Mouse (Mus musculus) cerebellum, adult 11 months (tissue): ENCODE measurements around the gene Unc45b.

Experiments
- DNase-seq: peaks from one replicate; pipeline ENCODE4 v3.0.0; 2022

Gene Unc45b

GRCm38 (mm10) chr11:82910250-82910649 lies at the start of gene Unc45b:
Gene Unc45b (plus strand): TSS chr11:82910550.
- no peak for DNase-seq

GRCm38 (mm10) chr11:82860759-82861158 lies 49.6 kb upstream of the Unc45b start:
- DNase-seq, result no peak

- no peak for DNase-seq
These were observed 48.8 kb upstream of the Unc45b start for GRCm38 (mm10) chr11:82861558-82861957.

GRCm38 (mm10) chr11:82862638-82863037 lies 47.7 kb upstream of the Unc45b start:
- DNase-seq, result no peak

GRCm38 (mm10) chr11:82863059-82863458 lies 47.3 kb upstream of the Unc45b start:
- no peak for DNase-seq

GRCm38 (mm10) chr11:82863488-82863931 lies 46.8 kb upstream of the Unc45b start:
- DNase-seq, result no peak

- no peak for DNase-seq
These were observed 44.4 kb upstream of the Unc45b start for GRCm38 (mm10) chr11:82865957-82866356.

GRCm38 (mm10) chr11:82866850-82867564 lies 43.3 kb upstream of the Unc45b start:
- no peak for DNase-seq

GRCm38 (mm10) chr11:82867956-82868355 lies 42.4 kb upstream of the Unc45b start:
- DNase-seq, result no peak

GRCm38 (mm10) chr11:82869506-82870172 lies 40.7 kb upstream of the Unc45b start:
- no peak for DNase-seq

GRCm38 (mm10) chr11:82870173-82871030 lies 39.9 kb upstream of the Unc45b start:
- DNase-seq, result peak; percentile 26

GRCm38 (mm10) chr11:82871031-82871446 lies 39.3 kb upstream of the Unc45b start, which contains the start of gene Rffl:
Gene Rffl (minus strand): TSS chr11:82871210.
- peak; percentile 91 for DNase-seq

- no peak for DNase-seq
These were observed 35.4 kb upstream of the Unc45b start for GRCm38 (mm10) chr11:82874924-82875323.

GRCm38 (mm10) chr11:82875631-82876030 lies 34.7 kb upstream of the Unc45b start:
- DNase-seq, result no peak

GRCm38 (mm10) chr11:82877726-82878344 lies 32.5 kb upstream of the Unc45b start:
- DNase-seq, result no peak

- DNase-seq, result no peak
These were observed 27.2 kb upstream of the Unc45b start for GRCm38 (mm10) chr11:82883180-82883579.

GRCm38 (mm10) chr11:82886559-82886958 lies 23.8 kb upstream of the Unc45b start:
- DNase-seq, result no peak

- no peak for DNase-seq
These were observed 21.8 kb upstream of the Unc45b start for GRCm38 (mm10) chr11:82888491-82888946.

- peak; percentile 23 for DNase-seq
These were observed 20.6 kb upstream of the Unc45b start for GRCm38 (mm10) chr11:82889524-82890341.

GRCm38 (mm10) chr11:82890342-82890762 lies 20.0 kb upstream of the Unc45b start, which contains the start of gene Rad51d:
Gene Rad51d (minus strand): TSS chr11:82890614.
- peak; percentile 93 for DNase-seq

- no peak for DNase-seq
These were observed 18.4 kb upstream of the Unc45b start, which contains the start of gene Fndc8 for GRCm38 (mm10) chr11:82891936-82892335. Gene Fndc8 (plus strand): TSS chr11:82892124.

GRCm38 (mm10) chr11:82897478-82897877 lies 12.9 kb upstream of the Unc45b start:
- DNase-seq, result no peak
